Mouse (Mus musculus) stomach, embryonic 16.5 days (tissue): Measurements from ENCODE around the gene Hoxa4. TPM values are rescaled to one million over a fixed set of nuclear protein-coding genes. Genes with fewer than 3 reads are reported as not detected.

Source experiments
- ATAC-seq: fragments of 200-750 bp; cut with Nextera tagmentation; 2 replicates; pipeline ENCODE4 v1.8.0; 2017; ENCODE audit warnings: moderate number of reproducible peaks, moderate TSS enrichment; ENCODE audit not compliant: insufficient read depth, low FRiP score
- H3K27ac ChIP-seq: fragments of 300-500 bp; sonication (generic); 2 replicates; pipeline ENCODE4 v1.5.1; 2014; ENCODE audit warnings: low read length
- H3K27me3 ChIP-seq: fragments of 300-500 bp; sonication (generic); 2 replicates; pipeline ENCODE4 v1.6.1; 2014; ENCODE audit warnings: low read length, control low read depth, mixed read lengths; ENCODE audit not compliant: control insufficient read depth, insufficient read depth
- H3K36me3 ChIP-seq: fragments of 300-500 bp; sonication (generic); 2 replicates; pipeline ENCODE4 v1.6.1; 2014; ENCODE audit warnings: low read length; ENCODE audit not compliant: control insufficient read depth, insufficient read depth
- H3K4me1 ChIP-seq: fragments of 300-500 bp; sonication (generic); 2 replicates; pipeline ENCODE4 v1.6.1; 2014; ENCODE audit warnings: low read length, control low read depth, mixed read lengths; ENCODE audit not compliant: control insufficient read depth, insufficient read depth
- H3K4me2 ChIP-seq: fragments of 300-500 bp; sonication (generic); 2 replicates; pipeline ENCODE4 v1.6.1; 2014; ENCODE audit warnings: low read depth, low read length, mixed read lengths
- H3K4me3 ChIP-seq: fragments of 300-500 bp; sonication (generic); replicated peaks from 2 replicates; pipeline ENCODE4 v1.5.1; 2014; ENCODE audit warnings: mild to moderate bottlenecking, low read length
- H3K9ac ChIP-seq: fragments of 300-500 bp; sonication (generic); 2 replicates; pipeline ENCODE4 v1.6.1; 2014; ENCODE audit warnings: low read length
- H3K9me3 ChIP-seq: fragments of 300-500 bp; sonication (generic); replicated peaks from 2 replicates; pipeline ENCODE4 v1.6.1; 2016; ENCODE audit warnings: low read length, control low read depth; ENCODE audit not compliant: control insufficient read depth
- WGBS: fragments of 180-500 bp; shearing (Covaris S2); extraction: QIAGEN DNeasy Blood & Tissue Kit; methylation state at CpG from one replicate; pipeline ENCODE4 v1.1.7; 2014; 5-methylcytosine and 5-hydroxymethylcytosine counted together
- polyA plus RNA-seq: library from polyadenylated mRNA; unstranded; fragments of >200 nt; fragmentation: Nextera tagmentation; extraction: Ambion mirVana; gene quantifications from 2 replicates; pipeline ENCODE4 v1.2.1, GENCODE M21; 2015

Hoxa4 gene
- polyA plus RNA-seq, 1 experiment from 2014 or later, result 2.8 TPM

DNA sequence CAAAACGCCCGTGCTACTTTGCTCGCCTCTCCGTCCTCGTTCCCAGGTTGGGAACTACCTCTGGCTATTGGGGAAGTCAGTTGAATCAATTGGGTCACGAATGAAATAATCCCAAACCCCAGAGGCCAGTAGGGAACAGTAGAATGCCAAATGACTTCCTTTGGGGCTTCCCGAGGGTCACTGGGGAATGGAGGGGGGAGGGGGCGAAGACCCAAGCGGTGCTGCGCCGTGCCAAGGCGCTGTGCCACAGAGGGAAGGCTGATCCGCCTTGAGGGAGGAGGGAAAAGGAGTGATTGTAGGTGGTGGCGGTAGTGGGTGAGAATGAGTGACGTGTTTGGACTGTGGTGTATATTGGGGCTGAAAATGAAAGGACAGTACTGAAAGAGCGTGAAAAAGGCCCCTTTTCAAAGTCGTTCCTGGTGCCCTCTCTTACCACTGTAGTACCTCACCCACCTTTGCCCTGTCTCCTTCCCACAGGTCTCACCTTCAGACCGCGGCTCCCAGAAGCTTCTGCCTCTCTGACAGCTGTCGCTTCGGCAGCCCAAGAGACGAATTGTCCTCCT lies 21.1 kb upstream of the Hoxa4 start:
- H3K4me1 ChIP-seq, result peaks cover under 1% of the 10 kb centered on the region; the same call in 1 of the 2 replicates
- peaks cover 76% of the 10 kb centered on the region for H3K27me3 ChIP-seq
- ATAC-seq, result no peak

DNA sequence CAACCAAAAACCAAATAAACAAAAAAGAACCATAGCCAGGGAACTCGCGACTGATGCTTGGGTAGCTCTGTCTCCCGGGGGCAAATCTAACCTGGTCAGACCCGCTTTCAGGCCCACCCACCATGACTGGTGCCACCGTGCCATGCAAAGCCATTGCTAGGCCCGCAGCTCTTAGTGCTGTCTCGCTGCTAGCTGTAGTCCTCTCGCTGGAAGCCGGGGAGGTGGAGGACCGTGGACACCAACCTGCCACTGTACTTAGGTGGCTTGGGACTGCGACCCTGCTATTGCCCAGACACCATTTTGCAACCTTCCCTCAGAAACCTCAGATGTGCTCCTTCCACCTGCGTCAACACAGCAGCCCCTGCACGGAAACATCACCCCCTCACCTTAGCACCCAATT lies 20.4 kb upstream of the Hoxa4 start:
- WGBS, result 13% methylated on average over 13 of the region's 13 CpGs
- peak overlapping the region; percentile 1 for H3K27ac ChIP-seq
- peak overlapping the region; percentile 73 for H3K9ac ChIP-seq
- H3K4me1 ChIP-seq, result no peaks in the 10 kb centered on the region; the same call in 1 of the 2 replicates
- H3K27me3 ChIP-seq, result peaks cover 79% of the 10 kb centered on the region
- H3K9me3 ChIP-seq, result no peaks in the 10 kb centered on the region
- H3K4me3 ChIP-seq, result peak overlapping the region; percentile 54
- H3K4me2 ChIP-seq, result peak overlapping the region; percentile 84
- no peaks in the 10 kb centered on the region for H3K36me3 ChIP-seq
- no peak for ATAC-seq

More for the DNA sequence above, 21.1 kb upstream of the Hoxa4 start:
- Histone ChIP-seq H3K4me2 (peak overlapping the region; percentile 84), H3K9me3 (no peaks in the 10 kb centered on the region), H3K4me3 (peak overlapping the region; percentile 54), H3K36me3 (no peaks in the 10 kb centered on the region), H3K27ac (peak overlapping the region; percentile 87), H3K9ac (peak overlapping the region; percentile 73)
- 8% methylated on average over 22 of the region's 22 CpGs for WGBS

DNA sequence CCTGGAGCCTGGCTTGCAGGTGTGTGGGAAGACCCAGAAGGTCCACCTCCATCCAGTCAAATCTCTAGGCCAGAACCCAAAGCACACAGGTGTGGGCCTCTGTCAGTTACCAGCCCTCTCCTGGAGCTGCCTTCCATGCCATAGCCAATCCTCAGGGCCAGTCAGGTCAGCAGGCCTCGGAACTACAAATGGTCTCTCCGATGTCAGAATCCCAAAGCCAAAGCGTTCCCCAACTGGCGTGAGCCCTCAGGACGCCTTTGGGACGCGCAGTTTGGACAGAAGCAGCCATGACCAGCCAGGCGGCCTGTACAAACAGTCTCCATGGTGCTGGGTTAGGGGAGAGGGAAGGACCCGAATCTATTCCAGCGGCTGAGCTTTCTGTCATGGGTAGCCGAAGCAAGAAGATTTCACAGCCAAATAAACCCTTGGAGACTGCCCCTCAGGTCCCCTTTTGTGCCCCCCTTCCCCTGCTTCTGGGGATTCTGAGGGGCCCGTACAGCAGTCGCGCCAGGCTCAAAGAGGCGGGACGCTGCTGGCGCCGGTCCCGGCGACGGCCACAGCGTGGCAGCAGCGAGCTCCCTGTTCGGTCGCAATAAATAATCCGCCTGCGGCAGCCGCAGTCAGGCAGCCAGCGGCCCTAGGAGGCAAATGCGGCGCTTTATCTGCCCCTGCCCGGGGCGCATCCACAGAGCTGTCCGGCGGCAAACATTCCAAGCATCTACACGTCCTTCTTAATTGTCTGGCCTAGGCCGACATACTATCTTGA lies 19.8 kb upstream of the Hoxa4 start:
- ATAC-seq, result peak; percentile 48; the same call in 1 of the 2 replicates
- Histone ChIP-seq H3K4me3 (peak overlapping the region; percentile 54), H3K27me3 (peaks cover 79% of the 10 kb centered on the region), H3K4me1 (no peaks in the 10 kb centered on the region; the same call in 1 of the 2 replicates), H3K27ac (peak overlapping the region; percentile 57), H3K4me2 (peak overlapping the region; percentile 84), H3K9ac (peak overlapping the region; percentile 73), H3K9me3 (no peaks in the 10 kb centered on the region), H3K36me3 (no peaks in the 10 kb centered on the region)
- 2% methylated on average over 37 of the region's 37 CpGs for WGBS

DNA sequence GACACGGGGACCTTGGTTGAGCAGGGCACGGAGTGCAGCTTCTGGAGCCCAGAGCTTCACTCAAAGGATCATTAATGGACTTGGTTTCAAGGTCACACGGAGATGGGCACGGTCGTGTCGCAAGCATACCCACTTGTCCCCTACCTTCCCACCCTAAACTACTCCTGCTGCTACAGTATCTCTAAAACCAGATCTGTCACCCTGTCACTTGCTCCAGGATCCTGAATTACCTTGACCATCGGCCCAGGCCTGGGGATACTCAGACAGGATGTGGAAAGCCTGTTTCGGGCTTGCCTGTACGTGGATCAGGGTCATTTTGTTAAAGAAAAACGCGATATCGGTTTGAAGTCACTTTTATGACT lies 18.1 kb upstream of the Hoxa4 start:
- Histone ChIP-seq H3K4me3 (peak overlapping the region; percentile 46), H3K9me3 (no peaks in the 10 kb centered on the region), H3K4me2 (peak overlapping the region; percentile 84), H3K4me1 (peaks cover 2% of the 10 kb centered on the region; the same call in 1 of the 2 replicates), H3K9ac (peak overlapping the region; percentile 70), H3K27me3 (peaks cover 71% of the 10 kb centered on the region), H3K27ac (peak overlapping the region; percentile 44; the same call in 1 of the 2 replicates), H3K36me3 (no peaks in the 10 kb centered on the region)
- no peak for ATAC-seq
- 26% methylated on average over 12 of the region's 12 CpGs for WGBS

DNA sequence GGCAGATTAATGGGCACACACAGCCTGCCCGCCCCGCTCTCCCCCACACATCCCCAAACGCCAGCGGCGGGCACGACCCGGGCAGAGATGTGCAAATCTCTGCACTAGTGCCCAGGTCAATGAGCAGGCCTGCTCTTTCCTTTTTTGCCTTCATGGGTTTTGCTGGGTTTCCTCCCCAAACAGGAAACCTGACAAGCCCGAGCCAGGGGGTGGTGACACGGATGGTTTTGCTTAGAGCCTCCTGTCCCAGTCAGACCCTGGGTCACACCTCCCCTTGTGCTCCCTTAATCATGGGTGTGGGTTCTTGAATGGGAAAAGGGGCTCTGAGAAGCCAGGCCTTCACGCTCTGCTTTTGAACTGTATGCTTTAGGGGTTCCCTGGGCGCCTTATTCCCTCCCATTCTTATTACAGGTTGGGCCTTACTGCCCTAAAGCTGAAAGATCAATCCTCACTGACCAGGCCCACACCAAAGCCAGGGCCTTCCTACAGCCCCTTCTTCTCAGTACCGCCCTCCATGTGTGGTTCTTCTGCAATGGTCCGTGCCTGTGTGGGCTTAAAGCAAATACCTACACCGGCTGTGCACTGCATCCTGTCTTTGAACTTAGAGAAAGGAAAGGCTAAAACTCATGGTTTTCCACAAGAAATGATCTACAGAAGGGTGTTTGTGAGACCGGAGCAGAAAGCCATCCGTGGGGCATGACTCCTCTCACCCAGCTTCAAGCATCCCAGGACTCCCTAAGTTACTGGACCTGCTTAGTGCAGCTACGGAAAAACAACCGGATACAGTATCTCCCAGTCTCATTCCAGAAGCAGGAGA lies 17.5 kb upstream of the Hoxa4 start:
- WGBS, result 19% methylated on average over 18 of the region's 18 CpGs
- Histone ChIP-seq H3K36me3 (no peaks in the 10 kb centered on the region), H3K4me1 (peaks cover 4% of the 10 kb centered on the region; the same call in 1 of the 2 replicates), H3K27ac (peak overlapping the region; percentile 64), H3K9me3 (no peaks in the 10 kb centered on the region), H3K27me3 (peaks cover 65% of the 10 kb centered on the region), H3K4me3 (peak overlapping the region; percentile 46), H3K9ac (peak overlapping the region; percentile 70), H3K4me2 (peak overlapping the region; percentile 84)
- ATAC-seq, result no peak

DNA sequence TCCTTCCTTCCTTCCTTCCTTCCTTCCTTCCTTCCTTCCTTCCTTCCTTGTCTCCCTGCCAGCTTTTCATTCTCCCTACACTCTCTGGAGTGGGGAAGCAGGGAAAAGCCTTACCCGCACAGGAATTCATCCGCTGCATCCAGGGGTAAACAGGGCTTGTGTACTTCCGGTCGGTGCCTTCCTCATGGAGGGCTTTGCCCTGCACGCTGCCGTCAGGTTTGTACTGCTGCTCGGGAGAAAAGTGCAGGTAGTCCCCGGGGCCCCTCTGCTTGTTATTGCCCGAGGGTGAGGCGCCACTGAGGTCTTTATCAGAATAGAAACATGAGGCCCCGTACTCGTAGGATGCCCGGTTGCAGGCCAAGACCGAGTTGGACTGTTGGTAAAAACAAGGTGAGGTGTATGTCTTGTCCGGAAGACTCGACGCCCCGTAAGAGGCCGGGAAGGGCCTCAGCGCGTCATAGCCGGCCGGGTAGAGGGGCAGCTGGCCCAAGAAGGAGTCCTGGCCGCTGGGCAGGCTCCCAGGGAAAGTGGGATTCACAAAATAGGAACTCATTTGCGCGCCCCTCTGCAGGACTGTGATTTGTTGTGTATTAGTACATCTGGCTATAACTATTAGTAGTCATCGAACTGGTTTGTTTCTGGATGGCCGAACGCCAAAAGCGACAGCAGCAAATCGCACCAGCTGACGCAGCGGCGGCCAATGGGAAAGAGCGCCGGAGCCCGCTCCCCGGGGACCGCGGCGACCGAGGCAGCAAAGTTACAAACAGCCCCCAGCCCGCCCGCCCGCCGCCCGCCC lies 16.7 kb upstream of the Hoxa4 start, which contains the start of gene Hoxa6:
Gene Hoxa6 (minus strand): TSS at position 651 of the 796 bp plus-strand sequence.
- 4% methylated on average over 47 of the region's 47 CpGs for WGBS
- no peak for ATAC-seq
- Histone ChIP-seq H3K4me2 (peak within 1 kb of the TSS; percentile 84), H3K36me3 (no peaks in the 10 kb centered on the region), H3K9ac (peak within 1 kb of the TSS; percentile 70), H3K4me1 (peaks cover 4% of the 10 kb centered on the region; the same call in 1 of the 2 replicates), H3K27me3 (peaks cover 58% of the 10 kb centered on the region), H3K4me3 (peak within 1 kb of the TSS; percentile 71), H3K9me3 (no peaks in the 10 kb centered on the region), H3K27ac (peak within 1 kb of the TSS; percentile 70)

DNA sequence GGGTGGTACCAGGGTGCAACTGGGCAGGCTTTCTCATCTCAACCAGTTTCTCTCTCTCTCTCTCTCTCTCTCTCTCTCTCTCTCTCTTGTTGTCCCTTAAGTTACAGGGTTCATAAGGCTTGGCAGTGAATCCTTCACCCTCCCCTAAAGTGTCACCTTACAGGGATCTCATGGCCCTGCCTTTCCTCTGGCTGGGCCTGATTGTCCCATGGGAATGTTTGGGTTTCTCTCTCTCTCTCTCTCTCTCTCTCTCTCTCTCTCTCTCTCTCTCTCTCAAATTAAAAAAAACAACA lies 16.1 kb upstream of the Hoxa4 start:
- Histone ChIP-seq H3K36me3 (no peaks in the 10 kb centered on the region), H3K4me2 (peak overlapping the region; percentile 84), H3K27me3 (peaks cover 53% of the 10 kb centered on the region), H3K4me1 (peaks cover 4% of the 10 kb centered on the region; the same call in 1 of the 2 replicates), H3K9ac (peak overlapping the region; percentile 43), H3K27ac (peak overlapping the region; percentile 70), H3K9me3 (no peaks in the 10 kb centered on the region), H3K4me3 (peak overlapping the region; percentile 71)
- ATAC-seq, result no peak

DNA sequence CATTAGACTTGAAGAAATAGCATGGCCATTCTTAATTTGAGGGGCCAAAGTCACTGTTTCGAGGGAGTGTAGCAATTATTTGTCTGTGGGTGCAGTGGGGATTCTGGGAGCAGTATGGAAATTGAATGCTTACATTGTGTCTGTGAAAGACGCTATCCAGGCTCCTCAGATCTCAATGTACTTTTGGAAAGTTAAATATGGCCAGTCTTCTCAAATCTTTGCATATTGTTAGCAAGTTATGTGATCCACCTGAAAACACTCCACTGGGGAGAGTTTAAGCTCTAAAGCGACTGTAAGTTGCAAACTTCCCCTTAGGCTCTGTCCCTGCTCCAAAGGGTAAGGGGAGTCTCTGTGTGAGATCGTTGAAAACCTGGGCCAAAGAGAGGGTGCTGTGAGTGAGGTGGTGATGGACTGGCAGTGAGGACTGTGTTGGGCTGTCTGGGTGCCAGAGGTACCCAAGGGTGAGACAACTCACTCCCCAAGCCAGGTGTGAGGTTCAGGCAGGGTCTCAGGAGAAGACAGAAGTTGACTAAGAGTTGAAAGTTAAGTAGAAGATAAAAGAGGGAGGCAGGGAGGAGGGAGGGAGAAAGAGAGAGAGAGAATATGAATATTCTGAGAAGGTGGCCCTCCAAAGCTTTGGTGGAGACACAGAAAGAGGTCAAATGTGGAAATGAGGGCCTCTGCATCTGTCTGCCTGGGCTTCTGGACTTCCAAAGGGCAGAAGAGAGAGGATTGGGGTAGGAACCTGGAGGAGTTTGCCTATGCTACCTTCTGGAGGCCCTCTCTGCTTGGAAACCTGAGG lies 15.5 kb upstream of the Hoxa4 start:
- H3K27me3 ChIP-seq, result peaks cover 51% of the 10 kb centered on the region
- H3K4me3 ChIP-seq, result peak overlapping the region; percentile 71
- peak overlapping the region; percentile 84 for H3K4me2 ChIP-seq
- peaks cover 4% of the 10 kb centered on the region; the same call in 1 of the 2 replicates for H3K4me1 ChIP-seq
- no peaks in the 10 kb centered on the region for H3K9me3 ChIP-seq
- H3K27ac ChIP-seq, result peak overlapping the region; percentile 70
- 23% methylated on average over 4 of the region's 4 CpGs for WGBS
- ATAC-seq, result no peak
- H3K9ac ChIP-seq, result peak overlapping the region; percentile 43
- no peaks in the 10 kb centered on the region for H3K36me3 ChIP-seq
